Mouse (Mus musculus) right cerebral cortex, postnatal 4 days (tissue): ENCODE measurements around the gene Arl4d.
A peak's percentile ranks its signal among the peaks of the same experiment; 100 is the strongest.

Source experiments
- DNase-seq: peaks from one replicate; pipeline ENCODE4 v3.0.0-alpha.2; 2022

Gene Arl4d

GRCm38 (mm10) chr11:101679907-101680306, 14.6 kb downstream of the Arl4d start:
- no peak for DNase-seq

DNA sequence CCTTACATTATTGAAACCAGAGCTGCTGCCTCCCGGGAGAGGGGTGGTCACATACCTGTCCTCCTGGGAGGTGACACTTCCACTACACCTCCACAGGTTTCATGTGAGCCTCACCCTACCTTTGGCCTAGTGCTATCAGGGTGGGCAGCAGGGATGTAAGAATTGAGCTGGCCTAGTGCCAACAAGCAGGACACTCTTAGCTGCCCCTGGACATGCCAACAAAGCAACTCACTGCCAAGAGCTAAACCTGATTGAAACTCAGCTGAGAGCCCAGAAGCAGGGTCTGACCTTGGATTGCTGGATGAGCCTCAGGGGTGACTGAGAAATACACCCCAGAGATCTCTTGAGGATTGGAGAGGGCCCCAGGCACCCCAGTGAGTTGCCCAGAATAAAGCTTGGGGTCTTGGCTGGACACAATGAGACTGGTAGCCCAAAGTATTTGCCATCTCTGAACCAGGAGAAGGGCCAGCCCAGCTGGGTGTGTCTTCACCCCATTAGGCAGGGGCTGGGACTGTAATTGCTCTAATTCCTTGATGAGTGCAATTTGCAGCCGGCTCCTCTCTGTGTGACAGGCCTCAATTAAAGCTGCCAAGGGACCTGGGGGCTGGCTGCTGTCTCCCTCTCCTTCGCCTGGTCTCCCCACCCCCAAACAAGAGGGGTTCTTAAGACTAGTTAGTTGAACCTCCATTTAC, 15.4 kb downstream of the Arl4d start:
- DNase-seq: no peak

GRCm38 (mm10) chr11:101681968-101682367, 16.6 kb downstream of the Arl4d start:
- no peak for DNase-seq

- no peak for DNase-seq
These were observed 17.1 kb downstream of the Arl4d start for GRCm38 (mm10) chr11:101682410-101682960.

GRCm38 (mm10) chr11:101687351-101688301, 22.3 kb downstream of the Arl4d start:
- DNase-seq: peak; percentile 79

- peak; percentile 67 for DNase-seq
These were observed 24.4 kb downstream of the Arl4d start for GRCm38 (mm10) chr11:101689701-101690113.

- DNase-seq: no peak
These were observed 25.0 kb downstream of the Arl4d start for GRCm38 (mm10) chr11:101690326-101690725.

- DNase-seq: peak; percentile 60
These were observed 30.7 kb downstream of the Arl4d start for GRCm38 (mm10) chr11:101695906-101696661.

DNA sequence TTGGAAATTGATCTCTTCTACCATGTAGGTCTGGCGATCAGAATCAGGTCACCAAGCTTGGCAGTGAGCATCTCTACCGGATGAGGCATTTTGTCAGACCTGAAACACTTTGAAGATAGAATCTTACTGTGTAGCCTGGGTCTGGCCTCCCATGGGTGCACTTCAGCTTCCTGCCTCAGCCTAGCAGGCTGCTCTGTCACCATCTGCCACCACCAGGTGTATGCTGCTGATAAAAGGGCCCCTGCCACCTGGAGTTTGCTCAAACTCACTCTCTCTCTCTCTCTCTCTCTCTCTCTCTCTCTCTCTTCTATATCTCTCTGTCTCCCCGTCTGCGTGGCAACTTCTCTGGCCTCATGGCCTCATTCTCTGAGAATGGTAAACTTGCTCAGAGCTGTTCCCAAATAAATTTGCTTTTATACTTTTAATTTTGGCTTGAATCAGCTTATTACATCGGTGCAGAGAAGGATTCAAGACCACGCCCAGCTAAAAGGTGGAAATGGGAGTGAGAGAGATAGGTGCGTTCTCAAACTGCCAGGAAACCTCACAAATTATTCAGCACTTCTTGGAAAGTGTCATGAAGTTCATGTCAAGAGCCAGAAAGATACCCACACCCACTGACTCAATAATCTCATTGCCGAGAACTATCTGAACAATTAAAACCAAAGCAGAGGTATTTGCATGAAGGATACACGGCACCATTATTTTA, 32.0 kb downstream of the Arl4d start:
- DNase-seq: no peak

- no peak for DNase-seq
These were observed 32.8 kb downstream of the Arl4d start for GRCm38 (mm10) chr11:101698114-101698513.

GRCm38 (mm10) chr11:101699556-101699955, 34.2 kb downstream of the Arl4d start:
- DNase-seq: no peak

DNA sequence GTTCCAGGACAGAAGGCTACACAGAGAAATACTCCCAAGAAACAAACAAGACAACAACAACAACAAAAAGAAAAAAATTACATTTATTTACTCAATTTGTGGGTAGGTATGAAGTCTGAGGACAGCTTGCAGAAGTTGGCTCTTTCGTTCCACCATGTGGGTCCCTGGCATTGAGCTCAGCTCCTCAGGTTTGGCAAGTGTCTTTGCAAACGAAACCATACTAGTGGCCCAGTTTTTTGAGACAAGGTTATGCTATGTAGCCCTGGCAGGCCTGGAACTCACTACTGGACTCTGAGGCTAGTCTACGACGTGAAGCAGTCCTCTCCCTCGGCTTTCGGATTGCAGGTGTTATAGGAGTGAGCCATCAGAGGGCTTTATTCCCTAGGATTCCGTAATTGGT, 34.6 kb downstream of the Arl4d start:
- no peak for DNase-seq

GRCm38 (mm10) chr11:101700446-101700845, 35.1 kb downstream of the Arl4d start:
- DNase-seq: no peak

DNA sequence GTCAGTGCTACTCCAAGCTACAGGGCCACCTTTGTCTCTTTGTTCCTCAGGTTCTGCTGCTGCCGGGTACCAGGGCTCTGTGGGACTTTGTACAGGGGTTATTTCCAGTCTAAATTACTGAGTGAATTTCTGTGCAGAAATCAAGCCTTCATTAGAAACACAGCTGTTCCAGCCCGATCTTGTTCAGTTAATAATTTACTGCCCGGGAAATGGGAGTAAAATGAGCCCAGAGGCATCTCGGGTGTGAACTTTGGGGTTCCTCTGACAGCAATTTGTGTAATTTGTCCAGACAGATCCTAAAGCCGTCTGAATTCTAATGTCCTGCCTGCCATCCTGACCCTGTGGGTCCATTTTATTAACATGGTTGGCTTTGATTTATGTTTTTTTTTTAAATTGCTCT, 38.7 kb downstream of the Arl4d start:
- no peak for DNase-seq

DNA sequence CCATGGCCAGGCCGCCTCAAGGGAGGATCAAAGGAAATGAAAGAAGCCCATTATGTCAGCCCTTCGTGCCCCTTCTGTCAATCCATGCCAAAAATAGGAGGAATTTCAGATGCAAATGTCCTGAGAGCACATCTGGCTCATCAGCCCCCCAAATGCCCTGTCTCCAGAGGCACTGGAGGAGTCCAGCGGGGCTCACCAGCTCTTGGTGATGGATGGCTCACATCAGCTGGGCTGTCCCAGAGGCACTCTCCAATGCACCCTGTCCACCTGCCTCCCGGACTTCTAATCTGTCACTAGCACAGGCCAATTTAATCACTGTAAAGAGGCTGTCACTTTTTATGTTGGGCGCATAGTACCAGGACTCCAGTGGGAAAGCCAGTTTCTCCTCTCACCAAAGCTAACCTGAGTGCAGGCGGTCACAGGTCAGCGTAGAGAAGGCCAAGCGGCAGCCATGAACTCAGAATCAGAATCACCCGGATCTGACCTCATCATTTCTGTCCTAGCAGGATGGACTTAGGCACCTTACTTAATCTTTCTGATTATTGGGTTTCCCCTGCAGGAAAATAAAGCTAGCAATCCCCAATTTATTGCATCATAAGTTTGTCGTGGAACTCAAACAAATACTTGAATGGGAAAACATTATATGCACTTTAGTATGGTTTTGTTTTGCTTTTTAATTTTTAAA, 41.6 kb downstream of the Arl4d start:
- no peak for DNase-seq

- no peak for DNase-seq
These were observed 43.1 kb downstream of the Arl4d start for GRCm38 (mm10) chr11:101708482-101708881.

GRCm38 (mm10) chr11:101712811-101713210, 47.5 kb downstream of the Arl4d start:
- DNase-seq: no peak

- DNase-seq: no peak
These were observed 48.7 kb downstream of the Arl4d start for GRCm38 (mm10) chr11:101714012-101714411.
